Mouse (Mus musculus) ES-E14 (cell line): ENCODE measurements around the gene Bms1. TPM values are rescaled to one million over a fixed set of nuclear protein-coding genes. Genes with fewer than 3 reads are reported as not detected.

Source experiments
- DNase-seq: peaks from one replicate; pipeline ENCODE4 v3.0.0-alpha.2; 2013; ENCODE audit warnings: low read depth, low spot score
- H3K27ac ChIP-seq: 2 replicates; pipeline ENCODE4 v1.5.1; 2012; ENCODE audit warnings: low read depth, mild to moderate bottlenecking, low read length, moderate library complexity, mixed read lengths; ENCODE audit not compliant: poor library complexity, insufficient read depth, severe bottlenecking
- H3K36me3 ChIP-seq: 2 replicates; pipeline ENCODE4 v1.6.1; 2012; ENCODE audit warnings: mild to moderate bottlenecking, low read length, moderate library complexity, mixed read lengths; ENCODE audit not compliant: control insufficient read depth, poor library complexity, insufficient read depth, severe bottlenecking
- H3K4me1 ChIP-seq, 2 experiments: fragments of 150-350 bp in 1 of 2; sonication (generic) in 1 of 2; 2 replicates each; pipeline ENCODE4 v1.6.1; 2012; ENCODE audit warnings: low read length in 2 of 2, mild to moderate bottlenecking in 1 of 2, mixed read lengths in 1 of 2; ENCODE audit not compliant: control insufficient read depth in 2 of 2, insufficient read depth in 2 of 2, poor library complexity in 1 of 2
- H3K4me3 ChIP-seq, 2 experiments: fragments of 150-350 bp in 1 of 2; sonication (generic) in 1 of 2; 2 replicates each; pipeline ENCODE4 v1.5.1; 2012; ENCODE audit warnings: low read length in 2 of 2, low read depth in 1 of 2, mild to moderate bottlenecking in 1 of 2, mixed read lengths in 1 of 2; ENCODE audit not compliant: insufficient read depth in 1 of 2, poor library complexity in 1 of 2, severe bottlenecking in 1 of 2
- H3K9ac ChIP-seq: 2 replicates; pipeline ENCODE4 v1.6.1; 2012; ENCODE audit warnings: low read depth, mild to moderate bottlenecking, low read length, mixed read lengths; ENCODE audit not compliant: poor library complexity, insufficient read depth, severe bottlenecking
- H3K9me3 ChIP-seq: fragments of 150-350 bp; sonication (generic); 2 replicates; pipeline ENCODE4 v1.6.1; 2012; ENCODE audit warnings: low read depth, mild to moderate bottlenecking, low read length; ENCODE audit not compliant: control insufficient read depth, insufficient read depth
- CHD2 ChIP-seq: IDR thresholded peaks from 2 replicates; pipeline ENCODE4 v1.6.1; 2014; ENCODE audit warnings: mild to moderate bottlenecking, low read depth, low read length, inconsistent platforms
- HCFC1 ChIP-seq: IDR thresholded peaks from 2 replicates; pipeline ENCODE4 v1.6.1; 2012; ENCODE audit warnings: low read length, inconsistent platforms, borderline replicate concordance; ENCODE audit not compliant: insufficient read depth
- MAFK ChIP-seq: IDR thresholded peaks from 2 replicates; pipeline ENCODE4 v1.6.1; 2014; ENCODE audit warnings: mild to moderate bottlenecking, low read depth, low read length, inconsistent platforms; ENCODE audit not compliant: insufficient read depth
- ZC3H11A ChIP-seq: IDR thresholded peaks from 2 replicates; pipeline ENCODE4 v1.6.1; 2012; ENCODE audit warnings: low read depth, mild to moderate bottlenecking, inconsistent platforms, low read length, borderline replicate concordance
- ZNF384 ChIP-seq: IDR thresholded peaks from 2 replicates; pipeline ENCODE4 v1.6.1; 2012; ENCODE audit warnings: low read depth, low read length, inconsistent platforms
- in situ Hi-C, 2 experiments: fragments of 600-800 bp; cut with MboI; formaldehyde crosslinking; loops; one replicate each; pipeline ENCODE4 v1.15.1; 2025; ENCODE audit warnings: low sequenced_read_pairs in 2 of 2, inconsistent platforms in 1 of 2; ENCODE audit not compliant: unreplicated experiment in 2 of 2
- total RNA-seq: library from RNA; depleted of rRNA; stranded (reverse); fragments of 300-350 nt; gene quantifications from 2 replicates; pipeline ENCODE4 v1.2.3, GENCODE M21; 2012

Bms1 gene
- total RNA-seq, 1 experiment, result 77.1 TPM

- DNase-seq, result no peak
- no peaks in the 10 kb centered on the region for H3K4me1 ChIP-seq
- H3K9me3 ChIP-seq, result no peaks in the 10 kb centered on the region
- no peak overlapping the region for H3K27ac ChIP-seq
- no peak overlapping the region for H3K9ac ChIP-seq
- H3K36me3 ChIP-seq, result peaks cover 41% of the 10 kb centered on the region
- in situ Hi-C loops, result no loop called here
- no peak overlapping the region for H3K4me3 ChIP-seq
- TF ChIP-seq ZNF384, result no peak
- TF ChIP-seq MAFK, result no peak
- TF ChIP-seq HCFC1, result no peak
- no peak for TF ChIP-seq ZC3H11A
- no peak for TF ChIP-seq CHD2
These were observed 12.9 kb downstream of the Bms1 start for GRCm38 (mm10) chr6:118406421-118406820.

GRCm38 (mm10) chr6:118390746-118391145, 28.5 kb downstream of the Bms1 start:
- no peaks in the 10 kb centered on the region for H3K9me3 ChIP-seq
- H3K4me1 ChIP-seq, result no peaks in the 10 kb centered on the region
- H3K4me3 ChIP-seq, result no peak overlapping the region
- H3K36me3 ChIP-seq, result peaks cover 36% of the 10 kb centered on the region
- no peak overlapping the region for H3K9ac ChIP-seq
- in situ Hi-C loops, result no loop called here
- no peak overlapping the region for H3K27ac ChIP-seq
- TF ChIP-seq CHD2 (no peak), MAFK (no peak), HCFC1 (no peak), ZC3H11A (no peak), ZNF384 (no peak)
- no peak for DNase-seq

- DNase-seq, result no peak
- H3K4me1 ChIP-seq, result no peaks in the 10 kb centered on the region
- H3K27ac ChIP-seq, result no peak overlapping the region
- no peak overlapping the region for H3K4me3 ChIP-seq
- in situ Hi-C loops, result no loop called here
- peaks cover 19% of the 10 kb centered on the region for H3K36me3 ChIP-seq
- no peaks in the 10 kb centered on the region for H3K9me3 ChIP-seq
- no peak for TF ChIP-seq CHD2
- no peak for TF ChIP-seq MAFK
- no peak for TF ChIP-seq HCFC1
- no peak for TF ChIP-seq ZNF384
- TF ChIP-seq ZC3H11A, result no peak
- no peak overlapping the region for H3K9ac ChIP-seq
These were observed 33.3 kb downstream of the Bms1 start for GRCm38 (mm10) chr6:118385962-118386361.

DNA sequence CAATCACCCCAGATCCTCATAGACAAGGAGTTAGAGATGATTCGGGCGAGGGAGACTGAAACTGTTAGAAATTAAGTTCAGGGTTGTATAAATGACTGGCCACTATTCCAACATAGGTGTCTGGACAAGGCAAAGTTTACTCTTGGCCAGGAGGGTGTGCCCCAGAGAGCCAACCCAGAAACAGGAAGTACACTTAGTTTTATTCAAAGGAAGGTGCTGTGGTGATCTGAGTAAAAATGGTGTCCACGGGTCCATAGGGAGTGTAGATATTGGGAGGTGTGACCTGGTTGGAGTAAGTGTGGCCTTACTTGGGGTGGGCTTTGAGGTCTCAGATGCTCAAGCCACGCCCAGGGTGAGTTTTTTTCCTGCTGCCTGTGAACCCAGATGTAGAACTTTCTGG, 38.0 kb downstream of the Bms1 start:
- in situ Hi-C loops, result loop anchor here in 1 of 2 experiments (5.0 kb wide), 1 partner anchor 199 kb away; no protein-coding TSS in a partner anchor
- DNase-seq, result no peak
- peaks cover 10% of the 10 kb centered on the region for H3K36me3 ChIP-seq
- H3K9me3 ChIP-seq, result no peaks in the 10 kb centered on the region
- H3K4me3 ChIP-seq, result no peak overlapping the region
- H3K4me1 ChIP-seq, result peaks cover 0 to 4% of the 10 kb centered on the region in 2 experiments; a peak in 1 of 4 replicates
- no peak overlapping the region for H3K27ac ChIP-seq
- TF ChIP-seq HCFC1, result no peak
- TF ChIP-seq ZNF384, result no peak
- no peak for TF ChIP-seq MAFK
- TF ChIP-seq ZC3H11A, result no peak
- no peak for TF ChIP-seq CHD2
- no peak overlapping the region for H3K9ac ChIP-seq

DNA sequence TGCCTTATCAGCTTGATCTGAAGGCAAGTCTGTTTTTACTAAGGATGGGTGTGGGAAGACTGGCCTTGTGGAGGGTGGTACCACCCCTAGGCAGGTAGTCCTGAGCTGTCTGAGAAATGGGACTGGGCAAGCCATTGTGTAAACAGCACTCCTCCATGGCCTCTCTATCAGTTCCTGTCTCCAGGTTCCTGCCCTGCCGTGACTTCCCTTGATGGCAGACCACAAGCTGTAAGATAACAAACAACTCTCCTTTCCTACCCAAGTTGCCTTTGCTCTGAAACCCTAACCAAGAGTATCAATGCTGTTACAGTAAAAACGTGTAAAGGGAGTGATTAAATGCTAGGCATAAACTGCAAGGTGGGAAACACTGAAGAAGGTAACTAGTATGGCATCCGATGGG, 38.6 kb downstream of the Bms1 start:
- H3K9ac ChIP-seq, result no peak overlapping the region
- no peak for DNase-seq
- H3K27ac ChIP-seq, result no peak overlapping the region
- H3K4me3 ChIP-seq, result no peak overlapping the region
- in situ Hi-C loops, result loop anchor here in 1 of 2 experiments (5.0 kb wide), 1 partner anchor 198 kb away; no protein-coding TSS in a partner anchor
- H3K36me3 ChIP-seq, result peaks cover 10% of the 10 kb centered on the region
- TF ChIP-seq ZNF384 (no peak), ZC3H11A (no peak), HCFC1 (no peak), CHD2 (no peak), MAFK (no peak)
- no peaks in the 10 kb centered on the region for H3K9me3 ChIP-seq
- H3K4me1 ChIP-seq, result peaks cover 0 to 4% of the 10 kb centered on the region in 2 experiments; a peak in 1 of 4 replicates
